Mouse (Mus musculus): ENCODE data around the gene Ints12. TPM values are rescaled to one million over a fixed set of nuclear protein-coding genes. Genes with fewer than 3 reads are reported as not detected.

Gene Ints12
- 7.4 and 9.7 TPM in 2 replicates for polyA plus RNA-seq (2012; rRNA removed; ENCODE audit: low replicate concordance)

DNA sequence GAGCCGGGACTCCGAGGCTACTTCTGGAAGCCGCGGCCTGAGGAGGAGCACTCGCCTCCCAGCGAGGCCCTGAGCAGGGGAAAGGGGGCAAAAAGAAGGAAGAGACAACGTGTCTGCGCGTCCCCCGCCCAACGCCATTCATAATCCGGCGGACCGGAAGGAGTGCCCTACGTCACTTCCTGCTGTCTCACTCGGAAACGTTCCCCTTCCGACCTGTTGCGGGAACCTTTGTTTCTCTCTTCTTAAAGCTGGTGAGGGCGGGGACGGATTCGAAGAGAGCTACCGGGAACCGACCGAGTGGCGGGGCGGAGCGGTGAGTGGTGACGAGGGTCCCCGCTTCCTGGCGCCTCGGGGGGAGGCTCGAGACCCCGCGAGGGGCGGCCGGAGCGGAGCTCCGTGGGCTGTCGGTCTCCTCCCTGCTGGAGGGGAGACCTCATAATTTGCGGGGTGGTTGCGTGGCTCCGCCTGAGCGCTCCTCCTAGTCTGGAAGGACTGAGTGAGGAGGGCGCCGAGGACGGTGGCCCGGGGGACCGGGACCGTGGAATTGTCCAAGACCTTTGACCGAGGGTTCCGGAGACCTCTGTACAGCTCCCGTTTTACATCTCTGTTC, at the start of gene Ints12, which contains the start of gene Gstcd:
TSS of gene Ints12 (plus strand) at position 177 of the 610 bp plus-strand sequence.
TSS of gene Gstcd (minus strand) at position 370 of the 610 bp plus-strand sequence.

Other genes with a start within 250 kb of the Ints12 start
- 3.7 and 59.1 TPM in 2 replicates for gene Npnt, start 141.5 kb upstream of the Ints12 start, polyA plus RNA-seq (2012; rRNA removed; ENCODE audit: low replicate concordance)
- 2.2 and 5.6 TPM in 2 replicates for gene Gstcd, start 193 bp downstream of the Ints12 start, polyA plus RNA-seq (2012; rRNA removed; ENCODE audit: low replicate concordance)
- gene Arhgef38, start 143.1 kb downstream of the Ints12 start, polyA plus RNA-seq (2012; rRNA removed; ENCODE audit: low replicate concordance) = 0.71 TPM in 1 of 2 replicates, not detected in the other
- gene Ppa2, start 218.3 kb downstream of the Ints12 start, polyA plus RNA-seq (2012; rRNA removed; ENCODE audit: low replicate concordance) = 26.6 and 38.1 TPM in 2 replicates

Data from subcutaneous adipose tissue, adult 2 months (tissue).